Mouse (Mus musculus): ENCODE measurements around the gene Cpne9. TPM values are rescaled to one million over a fixed set of nuclear protein-coding genes. Genes with fewer than 3 reads are reported as not detected.

The Cpne9 gene
- polyA plus RNA-seq (2014; fragmentation: Nextera tagmentation; extraction: Ambion mirVana), result 0.07 TPM in 1 of 2 replicates, not detected in the other

- Histone ChIP-seq H3K4me1 (ENCODE audit: control insufficient read depth in 2 of 2, insufficient read depth in 2 of 2, low read length in 2 of 2) (peaks cover 0 to 4% of the 10 kb centered on the region in 2 experiments; a peak in 1 of 4 replicates), H3K4me2 (ENCODE audit: low read length) (peak within 1 kb of the TSS; percentile 36), H3K36me3 (ENCODE audit: control insufficient read depth, insufficient read depth, low read length) (0 out of 2 replicates have a peak, but pooled peaks cover 2% of the 10 kb centered on the region), H3K27me3 (ENCODE audit: control insufficient read depth, insufficient read depth, low read length) (peaks cover 44% of the 10 kb centered on the region), H3K27ac (replicated peaks in 1 of 2; ENCODE audit: control insufficient read depth in 1 of 2, insufficient read depth in 1 of 2, low read depth in 2 of 2, low read length in 2 of 2) (no peak within 1 kb of the TSS), H3K9me3 (ENCODE audit: control insufficient read depth, low read length) (no peaks in the 10 kb centered on the region), H3K9ac (ENCODE audit: low read length) (no peak within 1 kb of the TSS), H3K4me3 (ENCODE audit: control insufficient read depth in 1 of 2, insufficient read depth in 1 of 2, low read depth in 1 of 2, low read length in 2 of 2) (no peak within 1 kb of the TSS)
- ATAC-seq (ENCODE audit: insufficient number of reproducible peaks, insufficient read depth, low FRiP score, low read depth), result 0 out of 2 replicates have a peak, but pooled peaks have one; percentile 12
- 2% methylated on average over 37 of the region's 37 CpGs for WGBS
These were observed at the start of gene Cpne9 for GRCm38 (mm10) chr6:113282101-113282802. Gene Cpne9 (plus strand): TSS chr6:113282307.

- 50% methylated on average over 5 of the region's 5 CpGs for WGBS
- ATAC-seq (ENCODE audit: insufficient number of reproducible peaks, insufficient read depth, low FRiP score, low read depth), result no peak
- peaks cover 3 to 12% of the 10 kb centered on the region in 2 experiments; a peak in 3 of 4 replicates for H3K4me1 ChIP-seq (ENCODE audit: control insufficient read depth in 2 of 2, insufficient read depth in 2 of 2, low read length in 2 of 2)
These were observed 47.0 kb upstream of the Cpne9 start for GRCm38 (mm10) chr6:113235141-113235540.

GRCm38 (mm10) chr6:113237542-113238270 lies 44.4 kb upstream of the Cpne9 start, which contains the start of gene Mtmr14:
Gene Mtmr14 (plus strand): TSS chr6:113237843.
- peak; percentile 99 for ATAC-seq (ENCODE audit: insufficient number of reproducible peaks, insufficient read depth, low FRiP score, low read depth)
- no peaks in the 10 kb centered on the region for H3K27me3 ChIP-seq (ENCODE audit: control insufficient read depth, insufficient read depth, low read length)
- H3K4me2 ChIP-seq (ENCODE audit: low read length), result peak within 1 kb of the TSS; percentile 92
- no peaks in the 10 kb centered on the region for H3K9me3 ChIP-seq (ENCODE audit: control insufficient read depth, low read length)
- peak within 1 kb of the TSS in 1 of 2 experiments; percentile 59; a peak in 3 of 4 replicates for H3K27ac ChIP-seq (replicated peaks in 1 of 2; ENCODE audit: control insufficient read depth in 1 of 2, insufficient read depth in 1 of 2, low read depth in 2 of 2, low read length in 2 of 2)
- under 1% methylated on average over 54 of the region's 55 CpGs for WGBS
- H3K4me3 ChIP-seq (ENCODE audit: control insufficient read depth in 1 of 2, insufficient read depth in 1 of 2, low read depth in 1 of 2, low read length in 2 of 2), result peak within 1 kb of the TSS; percentile 91 to 99
- H3K4me1 ChIP-seq (ENCODE audit: control insufficient read depth in 2 of 2, insufficient read depth in 2 of 2, low read length in 2 of 2), result peaks cover 3 to 12% of the 10 kb centered on the region in 2 experiments; a peak in 3 of 4 replicates
- peaks cover 13% of the 10 kb centered on the region for H3K36me3 ChIP-seq (ENCODE audit: control insufficient read depth, insufficient read depth, low read length)
- H3K9ac ChIP-seq (ENCODE audit: low read length), result peak within 1 kb of the TSS; percentile 92

More at GRCm38 (mm10) chr6:113235141-113235540, 47.0 kb upstream of the Cpne9 start:
- H3K9ac ChIP-seq (ENCODE audit: low read length), result no peak overlapping the region
- peaks cover under 1% of the 10 kb centered on the region for H3K36me3 ChIP-seq (ENCODE audit: control insufficient read depth, insufficient read depth, low read length)
- H3K27ac ChIP-seq (replicated peaks in 1 of 2; ENCODE audit: control insufficient read depth in 1 of 2, insufficient read depth in 1 of 2, low read depth in 2 of 2, low read length in 2 of 2), result no peak overlapping the region
- no peaks in the 10 kb centered on the region for H3K27me3 ChIP-seq (ENCODE audit: control insufficient read depth, insufficient read depth, low read length)
- H3K4me3 ChIP-seq (ENCODE audit: control insufficient read depth in 1 of 2, insufficient read depth in 1 of 2, low read depth in 1 of 2, low read length in 2 of 2), result no peak overlapping the region
- H3K4me2 ChIP-seq (ENCODE audit: low read length), result no peak overlapping the region
- H3K9me3 ChIP-seq (ENCODE audit: control insufficient read depth, low read length), result no peaks in the 10 kb centered on the region; the same call in 1 of the 2 replicates

GRCm38 (mm10) chr6:113238442-113238841 lies 43.7 kb upstream of the Cpne9 start:
- Histone ChIP-seq H3K27me3 (ENCODE audit: control insufficient read depth, insufficient read depth, low read length) (no peaks in the 10 kb centered on the region), H3K9ac (ENCODE audit: low read length) (peak overlapping the region; percentile 92), H3K36me3 (ENCODE audit: control insufficient read depth, insufficient read depth, low read length) (peaks cover 20% of the 10 kb centered on the region), H3K4me3 (ENCODE audit: control insufficient read depth in 1 of 2, insufficient read depth in 1 of 2, low read depth in 1 of 2, low read length in 2 of 2) (peak overlapping the region; percentile 91 to 99), H3K4me1 (ENCODE audit: control insufficient read depth in 2 of 2, insufficient read depth in 2 of 2, low read length in 2 of 2) (peaks cover 3 to 12% of the 10 kb centered on the region in 2 experiments; a peak in 3 of 4 replicates), H3K27ac (replicated peaks in 1 of 2; ENCODE audit: control insufficient read depth in 1 of 2, insufficient read depth in 1 of 2, low read depth in 2 of 2, low read length in 2 of 2) (no peak overlapping the region), H3K9me3 (ENCODE audit: control insufficient read depth, low read length) (no peaks in the 10 kb centered on the region), H3K4me2 (ENCODE audit: low read length) (peak overlapping the region; percentile 92)
- 9% methylated on average over 6 of the region's 6 CpGs for WGBS
- ATAC-seq (ENCODE audit: insufficient number of reproducible peaks, insufficient read depth, low FRiP score, low read depth), result no peak

GRCm38 (mm10) chr6:113242753-113243152 lies 39.4 kb upstream of the Cpne9 start:
- WGBS, result 74% methylated on average over 1 of the region's 1 CpGs
- Histone ChIP-seq H3K9ac (ENCODE audit: low read length) (no peak overlapping the region), H3K4me2 (ENCODE audit: low read length) (no peak overlapping the region), H3K27ac (replicated peaks in 1 of 2; ENCODE audit: control insufficient read depth in 1 of 2, insufficient read depth in 1 of 2, low read depth in 2 of 2, low read length in 2 of 2) (no peak overlapping the region), H3K27me3 (ENCODE audit: control insufficient read depth, insufficient read depth, low read length) (no peaks in the 10 kb centered on the region), H3K9me3 (ENCODE audit: control insufficient read depth, low read length) (no peaks in the 10 kb centered on the region), H3K4me1 (ENCODE audit: control insufficient read depth in 2 of 2, insufficient read depth in 2 of 2, low read length in 2 of 2) (peaks cover 3 to 12% of the 10 kb centered on the region in 2 experiments; a peak in 3 of 4 replicates), H3K4me3 (ENCODE audit: control insufficient read depth in 1 of 2, insufficient read depth in 1 of 2, low read depth in 1 of 2, low read length in 2 of 2) (no peak overlapping the region), H3K36me3 (ENCODE audit: control insufficient read depth, insufficient read depth, low read length) (peaks cover 34% of the 10 kb centered on the region)
- no peak for ATAC-seq (ENCODE audit: insufficient number of reproducible peaks, insufficient read depth, low FRiP score, low read depth)

GRCm38 (mm10) chr6:113245585-113245984 lies 36.5 kb upstream of the Cpne9 start:
- 80% methylated on average over 2 of the region's 2 CpGs for WGBS

GRCm38 (mm10) chr6:113250786-113251185 lies 31.3 kb upstream of the Cpne9 start:
- no peak for ATAC-seq (ENCODE audit: insufficient number of reproducible peaks, insufficient read depth, low FRiP score, low read depth)
- no peak overlapping the region for H3K4me3 ChIP-seq (ENCODE audit: control insufficient read depth in 1 of 2, insufficient read depth in 1 of 2, low read depth in 1 of 2, low read length in 2 of 2)
- no peak overlapping the region for H3K9ac ChIP-seq (ENCODE audit: low read length)
- H3K36me3 ChIP-seq (ENCODE audit: control insufficient read depth, insufficient read depth, low read length), result peaks cover 52% of the 10 kb centered on the region
- H3K9me3 ChIP-seq (ENCODE audit: control insufficient read depth, low read length), result no peaks in the 10 kb centered on the region
- no peak overlapping the region for H3K4me2 ChIP-seq (ENCODE audit: low read length)
- H3K27ac ChIP-seq (replicated peaks in 1 of 2; ENCODE audit: control insufficient read depth in 1 of 2, insufficient read depth in 1 of 2, low read depth in 2 of 2, low read length in 2 of 2), result no peak overlapping the region
- no peaks in the 10 kb centered on the region for H3K27me3 ChIP-seq (ENCODE audit: control insufficient read depth, insufficient read depth, low read length)
- 66% methylated on average over 5 of the region's 5 CpGs for WGBS
- H3K4me1 ChIP-seq (ENCODE audit: control insufficient read depth in 2 of 2, insufficient read depth in 2 of 2, low read length in 2 of 2), result peaks cover 2 to 6% of the 10 kb centered on the region in 2 experiments; a peak in 1 of 4 replicates

More at GRCm38 (mm10) chr6:113245585-113245984, 36.5 kb upstream of the Cpne9 start:
- H3K27ac ChIP-seq (replicated peaks in 1 of 2; ENCODE audit: control insufficient read depth in 1 of 2, insufficient read depth in 1 of 2, low read depth in 2 of 2, low read length in 2 of 2), result no peak overlapping the region
- H3K4me1 ChIP-seq (ENCODE audit: control insufficient read depth in 2 of 2, insufficient read depth in 2 of 2, low read length in 2 of 2), result no peaks in the 10 kb centered on the region
- no peak overlapping the region for H3K4me3 ChIP-seq (ENCODE audit: control insufficient read depth in 1 of 2, insufficient read depth in 1 of 2, low read depth in 1 of 2, low read length in 2 of 2)
- H3K9ac ChIP-seq (ENCODE audit: low read length), result no peak overlapping the region
- no peaks in the 10 kb centered on the region for H3K27me3 ChIP-seq (ENCODE audit: control insufficient read depth, insufficient read depth, low read length)
- ATAC-seq (ENCODE audit: insufficient number of reproducible peaks, insufficient read depth, low FRiP score, low read depth), result no peak
- H3K36me3 ChIP-seq (ENCODE audit: control insufficient read depth, insufficient read depth, low read length), result peaks cover 39% of the 10 kb centered on the region
- no peaks in the 10 kb centered on the region for H3K9me3 ChIP-seq (ENCODE audit: control insufficient read depth, low read length)
- H3K4me2 ChIP-seq (ENCODE audit: low read length), result no peak overlapping the region
